Mouse (Mus musculus) c-Kit-positive CD71-positive TER-119-negative erythroid progenitor cells, embryonic 14.5 days (primary cell): ENCODE results near the gene Plau.

Experiments used
- DNase-seq: peaks from one replicate; pipeline ENCODE4 v3.0.0-alpha.2; 2013; ENCODE audit warnings: low read depth

Gene Plau

GRCm38 (mm10) chr14:20844671-20845576, 8.5 kb downstream of the Plau start:
- DNase-seq = no peak

- DNase-seq = no peak
Observed at GRCm38 (mm10) chr14:20845577-20846088, 9.2 kb downstream of the Plau start.

GRCm38 (mm10) chr14:20846214-20846613, 9.8 kb downstream of the Plau start:
- DNase-seq = no peak

GRCm38 (mm10) chr14:20847637-20848129, 11.2 kb downstream of the Plau start:
- no peak for DNase-seq

GRCm38 (mm10) chr14:20849753-20850152, 13.3 kb downstream of the Plau start:
- no peak for DNase-seq

- DNase-seq = no peak
Observed at GRCm38 (mm10) chr14:20850498-20850897, 14.0 kb downstream of the Plau start.

GRCm38 (mm10) chr14:20851776-20852175, 15.3 kb downstream of the Plau start:
- DNase-seq = no peak

- DNase-seq = no peak
Observed at GRCm38 (mm10) chr14:20861152-20861551, 24.7 kb downstream of the Plau start.

- no peak for DNase-seq
Observed at GRCm38 (mm10) chr14:20861559-20861958, 25.1 kb downstream of the Plau start.

GRCm38 (mm10) chr14:20863306-20864065, 27.0 kb downstream of the Plau start:
- DNase-seq = no peak

- DNase-seq = no peak
Observed at GRCm38 (mm10) chr14:20864192-20864591, 27.7 kb downstream of the Plau start.

- no peak for DNase-seq
Observed at GRCm38 (mm10) chr14:20865604-20866003, 29.1 kb downstream of the Plau start.

GRCm38 (mm10) chr14:20866365-20866764, 29.9 kb downstream of the Plau start:
- DNase-seq = no peak

- DNase-seq = no peak
Observed at GRCm38 (mm10) chr14:20870110-20870509, 33.6 kb downstream of the Plau start.

GRCm38 (mm10) chr14:20871495-20871894, 35.0 kb downstream of the Plau start:
- no peak for DNase-seq

- peak; percentile 80 for DNase-seq
Observed at GRCm38 (mm10) chr14:20873307-20873706, 36.8 kb downstream of the Plau start.

GRCm38 (mm10) chr14:20873931-20874330, 37.5 kb downstream of the Plau start:
- no peak for DNase-seq

GRCm38 (mm10) chr14:20884691-20885090, 48.2 kb downstream of the Plau start:
- DNase-seq = peak; percentile 39

- DNase-seq = peak; percentile 76
Observed at GRCm38 (mm10) chr14:20885091-20885888, 48.8 kb downstream of the Plau start.

GRCm38 (mm10) chr14:20886266-20886665, 49.8 kb downstream of the Plau start:
- no peak for DNase-seq

- DNase-seq = no peak
Observed at GRCm38 (mm10) chr14:20887541-20888085, 51.2 kb downstream of the Plau start.
